Mouse (Mus musculus) heart, adult 18-20 months (tissue): ENCODE measurements at regions not wholly inside any gene's neighbourhood (a gene's known extent, or its start where the extent isn't known, plus 50 kb on each side); places are given as distances from the start of the nearest gene placed in this dataset.

Experiments used
- DNase-seq, 2 experiments: peaks; one replicate each; pipeline ENCODE4 v3.0.0; 2021 to 2022; ENCODE audit warnings: mixed read lengths in 1 of 2

GRCm38 (mm10) chr4:99503221-99503744 is 152.8 kb upstream of the Foxd3 start:
- DNase-seq: no peak

GRCm38 (mm10) chr4:99511993-99512392 is 144.1 kb upstream of the Foxd3 start:
- DNase-seq: no peak

GRCm38 (mm10) chr4:99516883-99517282 is 139.2 kb upstream of the Foxd3 start:
- no peak for DNase-seq

- no peak for DNase-seq
Measured at GRCm38 (mm10) chr4:99527441-99527840, 128.7 kb upstream of the Foxd3 start.

- DNase-seq: no peak
Measured at GRCm38 (mm10) chr4:99544014-99544413, 112.1 kb upstream of the Foxd3 start.

- no peak for DNase-seq
Measured at GRCm38 (mm10) chr4:99545742-99546141, 110.4 kb upstream of the Foxd3 start.

- DNase-seq: no peak
Measured at GRCm38 (mm10) chr4:99557963-99558362, 98.1 kb upstream of the Foxd3 start.

GRCm38 (mm10) chr4:99560604-99561003 is 95.5 kb upstream of the Foxd3 start:
- DNase-seq: no peak

- DNase-seq: peak in 1 of 2 experiments; percentile 22
Measured at GRCm38 (mm10) chr4:99561506-99561937, 94.6 kb upstream of the Foxd3 start.

GRCm38 (mm10) chr4:99565401-99565800 is 90.7 kb upstream of the Foxd3 start:
- no peak for DNase-seq

- peak; percentile 5 to 12 for DNase-seq
Measured at GRCm38 (mm10) chr4:99572841-99573642, 83.1 kb upstream of the Foxd3 start.

GRCm38 (mm10) chr4:99574021-99574531 is 82.0 kb upstream of the Foxd3 start:
- DNase-seq: no peak

GRCm38 (mm10) chr4:99574984-99575383 is 81.1 kb upstream of the Foxd3 start:
- no peak for DNase-seq

GRCm38 (mm10) chr4:99597781-99598180 is 58.3 kb upstream of the Foxd3 start:
- DNase-seq: no peak

GRCm38 (mm10) chr4:99600741-99601140 is 55.4 kb upstream of the Foxd3 start:
- no peak for DNase-seq

GRCm38 (mm10) chr4:99601463-99601862 is 54.6 kb upstream of the Foxd3 start:
- no peak for DNase-seq
